Mouse (Mus musculus) CD4-positive helper T cell, adult 2 months (primary cell): ENCODE results near the gene Atrip.

Experiments used
- DNase-seq: peaks from one replicate; pipeline ENCODE4 v3.0.0-alpha.2; 2012; ENCODE audit warnings: low read depth, missing footprints, low spot score

Atrip gene

DNA sequence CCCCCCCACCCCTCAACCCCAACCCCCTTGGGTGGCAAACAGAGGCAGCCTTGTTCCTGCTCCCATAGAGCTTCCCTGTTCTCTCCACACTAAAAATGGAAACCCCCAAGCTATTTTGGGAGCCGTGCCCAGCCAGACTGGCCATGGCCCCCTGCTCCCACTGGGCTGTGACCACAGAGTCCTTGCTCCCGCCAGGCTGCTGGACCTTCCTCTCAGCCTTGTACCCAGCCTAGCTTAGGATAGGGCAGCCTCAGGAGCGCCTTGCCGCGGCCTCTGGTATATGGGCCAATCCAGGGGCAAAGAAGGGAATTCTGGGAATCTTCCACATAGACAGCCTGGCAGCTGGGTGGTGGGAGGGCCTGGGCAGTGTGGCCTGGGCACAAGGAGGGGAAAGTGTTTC, 23.9 kb upstream of the Atrip start:
- no peak for DNase-seq

DNA sequence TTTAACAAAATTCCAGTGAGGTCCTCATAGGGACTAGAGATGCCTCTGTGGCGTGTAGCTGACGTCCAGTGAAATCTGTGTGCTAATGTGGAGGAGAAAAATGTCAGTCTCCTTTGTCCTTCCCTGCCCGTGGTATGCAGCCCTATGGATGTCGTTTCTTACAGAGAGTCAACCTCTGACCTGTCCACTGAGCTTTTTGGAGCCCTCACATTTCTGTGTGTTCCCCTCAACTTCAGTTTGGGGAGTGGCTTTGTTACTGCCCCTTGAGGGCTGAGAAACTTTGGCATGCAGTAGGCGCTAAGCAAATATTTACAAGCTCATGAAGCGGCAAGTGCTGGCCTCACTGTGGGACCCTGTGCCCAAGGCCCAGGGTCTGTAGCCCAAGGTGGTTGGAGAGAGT, 23.4 kb upstream of the Atrip start:
- DNase-seq = no peak

DNA sequence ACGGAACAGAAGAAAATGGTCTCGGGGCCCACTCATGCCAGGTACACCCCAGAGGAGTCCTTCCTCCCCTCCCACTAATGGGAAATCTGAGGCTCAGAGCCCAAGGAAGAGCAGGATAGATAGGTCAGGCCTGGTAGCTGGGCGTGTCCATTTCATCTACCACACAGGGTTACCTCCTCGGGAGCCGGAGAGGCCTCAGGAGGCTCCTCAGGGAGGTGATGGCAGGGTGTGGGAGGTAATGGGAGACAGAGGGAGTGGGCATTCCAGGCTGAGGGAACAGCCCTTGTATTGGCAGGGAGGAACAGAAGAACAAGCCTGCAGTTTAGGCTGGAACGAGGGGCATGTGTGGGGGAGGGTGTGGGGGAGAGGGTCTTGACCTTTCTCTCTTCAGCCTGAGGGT, 22.9 kb upstream of the Atrip start:
- DNase-seq = no peak

DNA sequence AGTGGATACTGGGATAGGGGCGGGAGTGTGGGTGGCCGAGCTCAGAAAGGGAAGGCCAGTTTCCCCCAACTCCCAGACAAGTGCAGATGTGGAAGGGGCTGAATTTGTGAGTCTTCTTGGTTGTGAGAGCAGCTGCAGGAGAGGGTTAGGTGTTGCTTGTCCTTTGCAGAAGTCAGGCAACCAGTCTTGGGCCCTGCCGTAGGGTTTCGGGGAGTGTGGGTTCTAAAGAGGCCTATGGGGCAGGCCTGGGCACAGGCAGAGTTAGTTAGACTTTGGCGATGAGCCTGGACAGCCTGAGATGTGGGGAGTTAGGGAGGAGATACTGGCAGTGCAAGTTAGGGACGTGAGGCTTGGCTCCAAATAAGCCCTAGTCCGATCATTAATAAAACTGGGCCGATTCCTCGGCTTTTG, 22.3 kb upstream of the Atrip start:
- DNase-seq = no peak

DNA sequence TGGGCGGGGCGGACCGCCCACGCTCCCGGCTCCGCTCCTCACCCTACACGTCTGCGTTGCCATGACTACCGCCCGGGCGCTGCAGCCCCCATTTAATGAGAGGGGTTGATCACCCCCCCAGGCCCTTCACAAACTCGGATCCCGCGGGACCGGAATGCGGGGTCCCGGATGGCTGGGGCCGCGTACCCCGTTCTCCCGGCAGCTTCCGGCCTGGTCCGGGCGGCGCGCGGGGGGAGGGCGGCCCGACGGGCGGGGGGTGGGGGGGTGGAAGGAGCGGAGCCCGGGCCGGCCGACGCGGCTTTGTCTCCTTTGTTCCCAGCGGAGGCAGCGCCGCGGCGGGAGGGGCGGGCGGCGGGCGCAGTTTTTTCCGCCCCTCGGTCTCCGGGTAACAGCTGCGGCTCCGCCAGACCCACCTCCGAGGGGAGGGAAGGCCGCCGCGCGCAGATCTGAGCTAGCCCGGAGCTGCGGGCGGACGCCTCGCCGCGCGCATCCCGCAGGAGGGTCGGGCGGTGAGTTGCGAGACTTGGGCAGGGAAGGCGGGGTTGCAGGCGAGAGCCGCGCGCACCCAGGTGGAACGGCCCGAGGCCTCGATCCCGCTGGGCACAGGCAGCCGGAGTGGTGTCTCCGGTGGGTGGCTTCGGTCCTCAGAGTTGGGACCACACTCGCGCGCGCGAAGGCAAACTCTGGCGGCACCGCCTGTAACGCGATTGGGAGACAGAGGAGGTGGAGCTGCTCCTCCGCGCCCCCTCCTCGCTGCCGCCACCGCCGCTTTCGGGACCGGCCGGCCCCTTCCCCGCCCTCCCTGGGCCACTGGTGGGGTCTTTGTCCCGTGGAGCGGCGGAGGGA, 21.4 kb upstream of the Atrip start, which contains the start of gene Plxnb1:
Plxnb1 (plus strand) TSS at position 253 of the 846 bp plus-strand sequence.
- peak; percentile 81 for DNase-seq

DNA sequence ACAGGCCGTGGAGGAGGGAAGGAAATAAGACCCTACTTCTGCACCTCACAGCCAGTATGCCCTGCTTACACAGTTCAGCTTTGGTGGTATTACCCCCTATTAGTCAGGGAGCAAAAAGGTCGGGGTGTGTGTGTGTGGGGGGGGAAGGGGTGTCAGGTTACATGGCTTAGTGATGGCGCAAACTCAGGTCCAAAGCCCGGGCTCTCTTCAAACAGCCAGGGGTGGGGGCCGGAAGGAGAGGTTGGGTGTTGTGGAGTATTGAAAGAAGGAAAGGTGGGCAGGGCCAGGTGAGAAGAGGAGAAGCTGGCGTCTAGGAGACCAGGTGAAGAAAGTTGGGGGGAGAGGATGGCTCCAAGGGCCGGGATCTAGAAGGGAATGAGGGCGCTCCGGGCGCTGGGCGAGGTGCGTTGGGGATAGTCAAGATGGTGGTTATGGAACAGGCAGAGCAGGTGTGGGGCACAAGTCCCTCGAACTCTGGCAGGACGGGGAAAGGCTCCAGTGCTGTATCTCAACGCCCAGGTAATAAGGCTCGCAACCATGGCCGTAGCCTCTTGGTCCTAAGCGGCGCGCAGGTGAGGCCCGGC, 20.7 kb upstream of the Atrip start:
- DNase-seq = no peak

DNA sequence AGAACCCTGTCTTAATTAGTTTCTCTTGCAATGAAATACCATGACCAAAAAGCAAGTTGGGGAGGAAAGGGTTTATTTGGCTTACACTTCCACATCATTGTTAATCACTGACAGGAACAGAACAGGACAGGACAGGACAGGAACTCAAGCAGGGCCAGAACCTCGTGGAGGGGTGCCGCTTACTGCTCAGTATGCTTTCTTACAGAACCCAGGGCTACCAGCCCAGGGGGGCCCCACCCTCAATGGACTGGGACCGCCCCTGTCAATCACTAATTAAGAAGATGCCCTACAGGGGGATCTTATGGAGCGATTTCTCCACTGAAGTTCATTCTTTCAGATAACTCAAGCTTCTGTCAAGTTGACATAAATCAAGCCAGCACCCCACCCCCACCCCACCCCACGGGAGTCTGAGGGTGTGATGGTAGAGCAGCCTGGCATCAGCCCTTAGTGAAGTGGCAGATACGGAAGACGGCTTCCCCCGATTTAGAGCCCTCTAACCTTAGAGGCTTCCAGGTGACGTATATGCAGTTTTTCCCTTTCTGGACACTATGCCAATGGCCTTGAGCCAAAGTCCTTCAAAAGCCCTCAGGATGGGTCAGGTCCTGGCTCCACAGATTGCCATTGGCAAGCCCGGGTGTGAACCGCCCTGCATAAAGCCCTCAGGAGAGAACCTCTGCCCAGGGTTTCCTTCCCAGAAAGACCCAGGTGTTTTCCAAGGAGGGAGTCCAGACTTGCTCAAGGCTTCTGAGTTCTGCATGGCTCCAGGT, 20.0 kb upstream of the Atrip start:
- DNase-seq = no peak

DNA sequence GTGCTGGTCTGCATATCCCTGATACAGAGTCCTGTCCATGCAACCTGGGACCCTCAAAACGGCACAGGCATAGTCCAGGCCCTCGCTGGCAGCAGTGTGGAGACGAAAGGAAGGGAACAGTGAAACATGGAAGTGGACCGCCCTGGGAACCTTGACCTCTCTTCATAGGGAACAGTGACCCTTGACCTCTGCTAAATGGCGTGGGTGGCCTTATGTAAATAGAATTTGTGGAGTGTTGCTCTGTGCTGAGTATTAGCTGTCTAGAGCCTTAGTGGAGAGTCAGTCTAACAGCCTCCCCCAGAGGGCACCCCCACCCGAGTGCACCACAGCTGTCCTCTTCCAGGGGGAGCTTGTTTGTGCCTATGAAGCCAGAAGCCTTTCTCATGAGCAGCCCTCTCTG, 18.9 kb upstream of the Atrip start:
- no peak for DNase-seq

DNA sequence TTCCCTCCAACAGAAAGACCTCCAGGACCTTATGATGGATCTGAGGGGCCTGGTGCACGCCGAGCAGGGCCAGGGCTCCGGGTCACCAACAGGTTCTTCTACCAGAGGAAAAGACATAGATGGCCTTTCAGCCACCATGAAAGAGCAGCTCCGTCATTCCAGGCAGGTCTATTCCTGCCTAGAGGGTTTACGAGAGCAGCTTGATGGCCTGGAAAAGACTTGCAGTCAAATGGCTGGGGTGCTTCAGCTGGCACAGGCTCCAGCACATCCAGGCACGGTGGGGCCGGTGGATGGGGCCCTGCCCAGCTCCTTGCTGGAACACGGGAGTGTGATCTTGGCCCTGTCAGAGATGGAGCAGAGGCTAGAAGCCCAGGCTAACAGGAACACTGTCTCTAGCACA, 17.9 kb upstream of the Atrip start:
- no peak for DNase-seq

DNA sequence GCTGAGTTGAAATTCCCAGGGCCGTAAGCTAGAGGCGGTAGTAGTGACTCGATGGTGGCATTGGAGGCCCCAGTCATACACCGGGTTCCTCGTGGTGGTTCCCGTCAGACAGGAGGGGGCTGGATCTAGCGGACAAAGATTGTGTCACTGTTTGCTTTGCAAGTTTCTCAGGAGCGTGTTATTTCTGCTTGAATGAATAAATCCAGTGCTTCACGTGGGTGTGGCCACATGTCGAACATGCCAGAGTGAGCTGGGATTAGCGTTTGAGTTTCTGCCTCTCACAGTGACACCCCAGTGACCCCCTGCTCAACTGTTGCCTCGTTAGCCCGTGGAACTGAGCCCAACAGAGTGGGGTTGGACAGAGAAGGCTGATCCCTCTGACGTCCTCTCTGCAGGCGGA, 16.5 kb upstream of the Atrip start:
- DNase-seq = no peak

DNA sequence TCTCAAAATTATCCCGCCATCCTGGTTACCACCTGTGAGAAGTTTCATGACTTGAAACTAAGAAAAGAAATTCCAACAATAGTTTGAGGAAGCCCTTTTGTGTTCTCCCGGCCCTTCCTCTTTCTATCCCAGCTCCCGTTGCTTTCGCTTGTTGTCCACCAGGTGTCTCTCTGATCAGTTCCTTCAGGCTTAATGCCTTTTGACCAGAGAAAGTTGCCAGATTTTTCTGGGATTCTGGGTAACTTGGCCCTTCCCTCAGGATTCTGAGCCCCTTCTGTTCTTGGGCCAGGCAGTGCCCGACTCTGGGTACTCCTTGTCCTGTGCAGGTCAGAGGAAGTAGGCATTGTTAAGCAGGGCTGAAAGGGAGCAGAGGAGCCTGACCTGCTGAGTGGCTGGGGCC, 14.1 kb upstream of the Atrip start:
- no peak for DNase-seq

DNA sequence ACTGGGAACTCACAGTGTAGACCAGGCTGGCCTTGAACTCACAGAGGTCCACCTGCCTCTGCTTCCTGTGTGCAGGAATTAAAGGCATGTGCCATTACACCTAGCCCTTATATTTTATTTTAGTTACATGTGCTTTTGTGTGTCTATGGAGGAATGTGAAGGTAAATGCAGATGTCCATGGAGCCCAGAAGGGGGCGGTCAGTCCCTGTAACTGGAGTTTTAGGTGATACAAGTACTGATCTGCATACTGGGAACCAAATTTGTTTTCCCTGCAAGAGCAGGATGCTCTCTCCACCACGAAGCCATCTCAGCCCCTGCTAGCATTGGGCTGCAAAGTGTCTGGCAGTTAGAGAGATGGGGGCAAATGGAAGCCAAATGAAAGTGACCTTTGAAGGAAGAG, 11.0 kb upstream of the Atrip start:
- DNase-seq = peak; percentile 49

DNA sequence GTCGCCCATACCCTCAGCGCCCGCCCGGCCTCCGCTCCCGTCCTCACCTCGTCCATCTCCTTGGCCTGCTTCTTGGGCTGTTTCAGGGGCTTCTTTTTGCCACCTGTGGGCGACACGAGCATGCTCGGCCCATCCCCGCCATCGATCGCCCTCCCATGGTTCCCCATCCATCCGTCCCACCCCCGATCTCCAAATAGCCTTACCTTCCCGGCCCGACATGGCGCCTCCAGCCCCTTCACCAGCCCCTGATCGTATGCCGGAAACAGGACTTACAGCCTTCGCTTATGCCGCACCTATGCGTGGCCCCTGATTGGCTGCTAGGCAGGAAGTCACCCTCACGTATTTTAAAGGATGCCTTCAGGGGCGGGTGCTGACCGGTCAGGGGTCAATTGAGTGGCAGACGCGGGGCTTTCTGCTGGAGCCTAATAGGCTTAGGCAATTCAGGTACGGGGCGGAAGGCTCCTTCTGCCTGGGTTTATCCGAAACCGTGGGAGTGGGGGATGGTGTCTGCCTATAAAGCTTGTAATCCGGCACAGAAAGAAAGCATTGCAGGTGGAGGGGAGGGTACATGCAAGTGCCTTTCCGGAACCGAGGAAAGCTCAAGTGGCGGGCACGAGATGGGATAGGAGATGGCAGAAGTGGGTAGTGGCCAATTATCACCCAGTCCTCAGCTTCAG, 8.3 kb upstream of the Atrip start, which contains the start of the genes Ccdc51 and Tma7:
Ccdc51 (plus strand) TSS at position 370 of the 677 bp plus-strand sequence.
Tma7 (minus strand) TSS at position 464 of the 677 bp plus-strand sequence.
- peak; percentile 91 for DNase-seq

DNA sequence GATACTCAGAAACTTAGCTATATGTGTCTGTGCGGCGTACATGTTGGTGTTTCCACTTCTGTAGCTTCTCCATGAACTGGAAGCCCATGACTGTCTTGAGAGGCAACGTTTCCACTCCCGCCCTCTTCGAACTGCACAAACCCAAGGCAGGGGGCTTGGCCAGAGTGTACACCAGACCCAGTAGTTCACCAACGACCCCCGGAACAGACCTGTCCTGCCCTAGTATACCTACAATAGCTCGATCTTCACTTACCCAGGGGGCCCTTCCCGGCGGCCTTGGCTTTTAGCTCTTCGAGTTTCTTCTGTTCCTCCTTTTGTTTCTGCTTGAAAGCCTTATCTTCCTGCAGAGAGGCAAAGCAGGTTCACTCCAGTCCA, 7.8 kb upstream of the Atrip start:
- DNase-seq = peak; percentile 19

DNA sequence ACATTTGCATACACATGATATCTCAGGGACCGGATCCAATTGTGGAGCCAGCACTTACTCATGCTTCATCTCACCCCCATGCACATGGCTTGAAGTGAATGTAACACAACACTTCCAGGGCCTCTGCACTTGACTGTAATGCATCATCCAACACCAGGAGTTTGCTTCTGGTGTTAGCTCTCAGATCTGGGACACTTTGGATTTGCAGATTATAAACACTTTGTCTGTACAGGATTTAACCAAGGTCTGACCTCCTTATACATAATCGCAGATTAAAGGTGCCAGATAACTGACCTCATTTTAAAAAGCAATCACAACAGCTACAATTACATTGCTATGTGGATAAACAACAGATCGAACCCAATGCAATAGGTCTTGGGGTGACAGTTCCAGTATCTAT, 6.6 kb upstream of the Atrip start:
- no peak for DNase-seq

DNA sequence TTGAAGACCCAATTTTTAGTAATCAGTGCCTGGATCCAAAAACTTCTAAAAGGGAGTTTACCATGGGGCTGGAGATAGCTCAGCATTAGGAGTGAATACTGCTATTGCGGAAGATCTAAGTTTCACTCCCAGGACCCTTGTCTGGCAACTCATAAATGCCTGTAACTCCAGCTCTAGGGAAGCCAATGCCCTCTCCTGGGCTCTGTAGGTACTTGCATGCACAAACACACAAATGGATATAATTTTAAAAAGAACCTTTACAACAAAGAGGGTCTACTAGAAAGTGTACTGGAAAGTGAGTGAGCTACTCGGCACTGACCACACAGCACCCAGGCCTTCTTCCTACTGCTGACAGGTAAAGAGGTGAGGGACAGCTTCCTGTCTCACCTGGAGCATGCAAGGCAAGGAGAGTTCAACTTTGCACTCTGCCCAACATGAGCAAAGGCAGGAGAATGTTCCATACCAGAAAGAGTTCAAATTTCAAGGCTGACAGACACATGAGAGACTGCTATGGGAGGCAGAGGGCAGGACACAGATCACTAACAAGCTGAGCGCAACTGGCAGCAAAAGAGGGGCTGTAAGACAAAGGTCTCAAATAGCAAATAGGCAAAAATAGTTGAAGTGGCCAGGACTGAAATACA, 5.7 kb downstream of the Atrip start:
- no peak for DNase-seq

DNA sequence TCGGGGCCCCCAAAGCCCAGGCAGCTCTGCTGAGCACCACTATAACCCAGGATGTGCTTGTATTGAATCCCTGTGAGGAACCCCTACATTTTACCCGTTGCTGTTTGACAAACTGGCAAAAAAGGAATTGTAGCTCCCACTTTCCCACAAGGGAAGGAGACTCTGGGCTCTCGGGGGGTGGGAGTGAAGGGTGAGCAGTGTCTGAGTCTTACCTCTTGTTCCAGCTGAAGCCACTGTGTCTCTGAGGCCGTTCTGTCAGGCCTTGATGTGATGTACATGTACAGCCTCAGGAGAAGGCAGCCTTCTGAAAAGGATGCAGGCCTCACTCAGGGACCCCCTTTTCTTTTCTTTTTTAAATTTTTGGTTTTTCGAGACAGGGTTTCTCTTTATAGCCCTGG, 13.0 kb downstream of the Atrip start:
- no peak for DNase-seq

DNA sequence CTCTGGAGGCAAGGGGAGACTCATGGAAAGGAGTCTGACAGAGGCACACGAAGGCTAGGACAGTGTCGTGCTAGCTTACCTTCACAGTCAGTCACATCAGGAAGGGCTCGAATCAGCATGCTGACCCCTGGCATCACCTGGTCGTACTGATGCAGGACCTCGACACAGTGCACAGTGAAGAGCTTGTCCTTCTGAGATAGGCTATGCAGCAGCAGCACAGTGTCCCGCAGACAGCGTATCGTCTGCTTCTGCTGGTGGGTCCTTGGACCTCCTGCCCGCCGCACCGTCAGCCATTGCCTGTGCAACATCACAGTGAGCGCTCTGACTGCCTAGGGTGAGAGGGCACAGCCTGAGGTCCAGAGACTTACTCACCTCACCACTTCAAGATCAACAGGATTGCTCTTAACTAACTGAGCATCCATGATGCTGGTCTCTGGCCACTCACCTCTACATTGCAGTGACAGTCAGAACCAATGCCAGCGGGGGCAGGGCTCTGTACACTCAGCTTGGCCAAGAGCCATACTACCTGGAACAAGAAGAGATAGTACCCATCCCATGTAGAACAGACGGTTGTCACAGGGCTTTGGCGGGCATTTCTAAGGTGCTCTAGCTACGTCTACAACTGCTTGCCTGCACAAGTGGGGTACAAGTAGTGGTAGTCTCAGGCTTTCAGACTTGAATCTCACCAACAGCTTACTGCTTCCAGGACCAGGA, 13.6 kb downstream of the Atrip start:
- peak; percentile 33 for DNase-seq

DNA sequence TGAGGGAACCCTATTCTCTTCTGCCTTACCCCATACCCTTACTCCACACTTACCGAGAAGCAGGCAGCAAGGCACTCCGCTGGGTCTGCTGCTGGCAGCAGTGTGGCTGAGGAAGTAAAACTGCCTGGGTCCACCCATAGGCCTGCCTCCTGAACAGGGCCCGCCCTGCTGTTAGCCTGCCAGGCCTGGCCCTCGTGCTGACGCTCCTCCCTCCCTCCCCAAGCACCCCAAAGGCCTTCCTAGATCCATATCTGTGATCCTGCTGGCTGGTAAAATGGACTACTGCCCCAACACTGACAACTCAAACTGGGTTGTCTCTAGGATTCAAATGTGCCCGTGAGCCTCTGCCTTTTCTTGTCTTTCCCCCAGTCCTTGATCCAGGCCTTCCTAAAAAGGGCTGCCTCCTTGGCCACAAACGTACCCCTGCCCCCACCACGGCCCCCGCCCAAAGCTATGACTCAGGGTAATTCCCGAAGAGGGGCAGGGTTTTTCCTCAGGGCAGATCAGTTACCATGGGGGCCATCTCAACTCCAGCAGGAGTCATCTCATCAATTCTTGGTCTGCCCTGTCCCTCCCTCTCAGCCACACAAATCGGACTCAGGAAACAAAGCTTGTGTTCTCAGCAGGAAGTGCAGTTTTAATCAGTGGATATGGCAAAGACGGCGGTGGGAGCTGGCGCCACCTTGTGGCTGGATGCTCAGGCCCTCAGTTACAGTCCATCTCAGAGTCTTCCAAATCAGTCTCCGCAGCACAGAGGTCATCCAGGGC, 14.6 kb downstream of the Atrip start, which contains the start of gene Trex1:
Trex1 (minus strand) TSS at position 599 of the 768 bp plus-strand sequence.
- DNase-seq = peak; percentile 93
